Mouse (Mus musculus) embryonic fibroblast, embryonic 13.5 days (primary cell): ENCODE results near the gene Zfp653.

Experiments used
- CTCF ChIP-seq: IDR thresholded peaks from 2 replicates; pipeline ENCODE4 v1.5.1; 2011; ENCODE audit warnings: mild to moderate bottlenecking, control low read depth, low read length, moderate library complexity, borderline replicate concordance; ENCODE audit not compliant: insufficient read depth
- POLR2A ChIP-seq: IDR thresholded peaks from 2 replicates; pipeline ENCODE4 v1.6.1; 2011; ENCODE audit warnings: low read depth, mild to moderate bottlenecking, control low read depth, low read length, moderate library complexity

GRCm38 (mm10) chr9:22089281-22089680 is 18.1 kb upstream of the Zfp653 start:
- TF ChIP-seq POLR2A (no peak), CTCF (no peak)
